Mouse (Mus musculus) testis, adult 2 months (tissue): ENCODE results near the gene Zdhhc6. TPM values are rescaled to one million over a fixed set of nuclear protein-coding genes. Genes with fewer than 3 reads are reported as not detected.

Experiments used
- H3K27ac ChIP-seq: fragments of 200-500 bp; 2 replicates; pipeline ENCODE4 v1.5.1; 2012; ENCODE audit warnings: low read depth, low read length; ENCODE audit not compliant: control insufficient read depth, insufficient read depth
- H3K27me3 ChIP-seq: fragments of 200-500 bp; 2 replicates; pipeline ENCODE4 v1.6.1; 2012; ENCODE audit warnings: mild to moderate bottlenecking, low read length, moderate library complexity; ENCODE audit not compliant: control insufficient read depth, insufficient read depth
- H3K36me3 ChIP-seq: fragments of 200-500 bp; 2 replicates; pipeline ENCODE4 v1.6.1; 2012; ENCODE audit warnings: mild to moderate bottlenecking, low read length; ENCODE audit not compliant: control insufficient read depth, insufficient read depth
- H3K4me1 ChIP-seq: fragments of 200-500 bp; 2 replicates; pipeline ENCODE4 v1.6.1; 2012; ENCODE audit warnings: low read length; ENCODE audit not compliant: control insufficient read depth, insufficient read depth
- H3K4me3 ChIP-seq: fragments of 200-500 bp; 2 replicates; pipeline ENCODE4 v1.5.1; 2012; ENCODE audit warnings: low read depth, mild to moderate bottlenecking, low read length, moderate library complexity, mixed read lengths; ENCODE audit not compliant: control insufficient read depth
- CTCF ChIP-seq: fragments of 200-500 bp; IDR thresholded peaks from 2 replicates; pipeline ENCODE4 v1.5.1; 2012; ENCODE audit warnings: low read depth, mild to moderate bottlenecking, inconsistent platforms, low read length, moderate library complexity; ENCODE audit not compliant: control insufficient read depth, insufficient read depth, insufficient replicate concordance
- POLR2A ChIP-seq: fragments of 200-500 bp; IDR thresholded peaks from 2 replicates; pipeline ENCODE4 v1.6.1; 2012; ENCODE audit warnings: low read depth, mild to moderate bottlenecking, inconsistent platforms, low read length, moderate library complexity; ENCODE audit not compliant: control insufficient read depth
- polyA plus RNA-seq: library from polyadenylated mRNA; depleted of rRNA; stranded (reverse); fragments of >200 nt; gene quantifications from 2 replicates; pipeline ENCODE4 v1.2.3, GENCODE M21; 2012

Zdhhc6 gene
- polyA plus RNA-seq, 1 experiment: 13.2 TPM

GRCm38 (mm10) chr19:55257656-55258375 lies 58.0 kb downstream of the Zdhhc6 start:
- Histone ChIP-seq H3K4me3 (no peak overlapping the region), H3K36me3 (no peaks in the 10 kb centered on the region), H3K4me1 (peaks cover 9% of the 10 kb centered on the region), H3K27me3 (no peaks in the 10 kb centered on the region), H3K27ac (no peak overlapping the region)
- TF ChIP-seq CTCF (no peak), POLR2A (no peak)

- Histone ChIP-seq H3K36me3 (no peaks in the 10 kb centered on the region), H3K4me1 (peaks cover 9% of the 10 kb centered on the region), H3K4me3 (no peak overlapping the region), H3K27me3 (no peaks in the 10 kb centered on the region), H3K27ac (no peak overlapping the region)
- no peak for TF ChIP-seq CTCF
- TF ChIP-seq POLR2A: no peak
Measured at GRCm38 (mm10) chr19:55256156-55256555, 59.7 kb downstream of the Zdhhc6 start.

GRCm38 (mm10) chr19:55254513-55255016 lies 61.3 kb downstream of the Zdhhc6 start:
- Histone ChIP-seq H3K4me1 (peaks cover 9% of the 10 kb centered on the region), H3K27ac (no peak overlapping the region), H3K4me3 (no peak overlapping the region), H3K36me3 (no peaks in the 10 kb centered on the region), H3K27me3 (no peaks in the 10 kb centered on the region)
- TF ChIP-seq CTCF (no peak), POLR2A (no peak)

GRCm38 (mm10) chr19:55253570-55254441 lies 62.0 kb downstream of the Zdhhc6 start:
- no peaks in the 10 kb centered on the region for H3K27me3 ChIP-seq
- H3K27ac ChIP-seq: no peak overlapping the region; the same call in 1 of the 2 replicates
- peak overlapping the region; percentile 81 for H3K4me3 ChIP-seq
- no peaks in the 10 kb centered on the region for H3K36me3 ChIP-seq
- TF ChIP-seq POLR2A (no peak), CTCF (no peak)
- H3K4me1 ChIP-seq: peaks cover 9% of the 10 kb centered on the region

GRCm38 (mm10) chr19:55253239-55253569 lies 62.6 kb downstream of the Zdhhc6 start:
- TF ChIP-seq POLR2A (no peak), CTCF (no peak)

GRCm38 (mm10) chr19:55251383-55252124 lies 64.3 kb downstream of the Zdhhc6 start, which contains the start of gene Acsl5:
TSS of gene Acsl5 (plus strand) at chr19:55251938.
- H3K36me3 ChIP-seq: no peaks in the 10 kb centered on the region
- TF ChIP-seq CTCF (no peak), POLR2A (no peak)
- H3K27me3 ChIP-seq: no peaks in the 10 kb centered on the region
- H3K4me3 ChIP-seq: no peak within 1 kb of the TSS
- no peak within 1 kb of the TSS for H3K27ac ChIP-seq
- peaks cover 9% of the 10 kb centered on the region for H3K4me1 ChIP-seq

More at GRCm38 (mm10) chr19:55253239-55253569, 62.6 kb downstream of the Zdhhc6 start:
- Histone ChIP-seq H3K4me3 (peak overlapping the region; percentile 81), H3K36me3 (no peaks in the 10 kb centered on the region), H3K4me1 (peaks cover 9% of the 10 kb centered on the region), H3K27ac (no peak overlapping the region), H3K27me3 (no peaks in the 10 kb centered on the region)
